Mouse (Mus musculus) myocyte (in vitro differentiated cells): ENCODE data around the gene Inafm1. TPM values are rescaled to one million over a fixed set of nuclear protein-coding genes. Genes with fewer than 3 reads are reported as not detected.
A peak's percentile ranks its signal among the peaks of the same experiment; 100 is the strongest.
"Not testable (repeated sequence)": the region's sequence is repeated elsewhere in the genome, so short reads cannot be mapped to it uniquely, and the experiment has no call there.

Source experiments
- H3K27me3 ChIP-seq: one replicate; pipeline ENCODE4 v1.6.1; 2011; ENCODE audit not compliant: control insufficient read depth, insufficient read depth, insufficient read length
- H3K36me3 ChIP-seq: one replicate; pipeline ENCODE4 v1.6.1; 2011; ENCODE audit not compliant: control insufficient read depth, insufficient read depth
- H3K4me2 ChIP-seq: one replicate; pipeline ENCODE4 v1.6.1; 2011; ENCODE audit warnings: low read depth, control low read depth
- H3K4me3 ChIP-seq: one replicate; pipeline ENCODE4 v1.5.1; 2011; ENCODE audit warnings: mild to moderate bottlenecking, control low read depth, moderate library complexity
- H3K79me2 ChIP-seq: one replicate; pipeline ENCODE4 v1.6.1; 2011; ENCODE audit not compliant: control insufficient read depth, insufficient read depth
- H3ac ChIP-seq: one replicate; pipeline ENCODE4 v1.6.1; 2011; ENCODE audit not compliant: control insufficient read depth, insufficient read length
- CEBPB ChIP-seq: IDR thresholded peaks from 2 replicates; pipeline ENCODE4 v1.6.1; 2011; ENCODE audit warnings: mild to moderate bottlenecking, moderate library complexity; ENCODE audit not compliant: poor library complexity, insufficient read depth, severe bottlenecking
- E2F4 ChIP-seq: IDR thresholded peaks from one replicate; pipeline ENCODE4 v1.6.1; 2011; ENCODE audit warnings: mild to moderate bottlenecking, control low read depth, moderate library complexity; ENCODE audit not compliant: insufficient read depth
- MAX ChIP-seq: IDR thresholded peaks from one replicate; pipeline ENCODE4 v1.6.1; 2011; ENCODE audit warnings: low read depth, mild to moderate bottlenecking, control low read depth
- MYOD1 ChIP-seq, 3 experiments: IDR thresholded peaks; one replicate each; pipeline ENCODE4 v1.6.1; 2011; ENCODE audit warnings: control low read depth in 2 of 3, low read depth in 2 of 3, mild to moderate bottlenecking in 2 of 3, moderate library complexity in 1 of 3; ENCODE audit not compliant: insufficient read length in 2 of 3, control insufficient read depth in 1 of 3
- MYOG ChIP-seq, 3 experiments: IDR thresholded peaks; one replicate each; pipeline ENCODE4 v1.6.1; 2011; ENCODE audit warnings: control low read depth in 2 of 3, low read depth in 2 of 3, mild to moderate bottlenecking in 2 of 3; ENCODE audit not compliant: insufficient read length in 2 of 3, control insufficient read depth in 1 of 3, insufficient read depth in 1 of 3
- POLR2A ChIP-seq: IDR thresholded peaks from one replicate; pipeline ENCODE4 v1.6.1; 2011; ENCODE audit warnings: low read depth, mild to moderate bottlenecking, control low read depth, moderate library complexity; ENCODE audit not compliant: insufficient read length
- POLR2AphosphoS2 ChIP-seq: IDR thresholded peaks from one replicate; pipeline ENCODE4 v1.6.1; 2011; ENCODE audit warnings: low read depth, control low read depth; ENCODE audit not compliant: insufficient read length
- REST ChIP-seq: IDR thresholded peaks from one replicate; pipeline ENCODE4 v1.6.1; 2011; ENCODE audit warnings: mild to moderate bottlenecking, control low read depth, moderate library complexity; ENCODE audit not compliant: insufficient read depth, insufficient read length
- SRF ChIP-seq: IDR thresholded peaks from one replicate; pipeline ENCODE4 v1.6.1; 2011; ENCODE audit warnings: low read depth; ENCODE audit not compliant: control insufficient read depth, insufficient read length
- TCF12 ChIP-seq: IDR thresholded peaks from one replicate; pipeline ENCODE4 v1.6.1; 2011; ENCODE audit warnings: mild to moderate bottlenecking, control low read depth; ENCODE audit not compliant: poor library complexity, insufficient read depth, severe bottlenecking
- TCF3 ChIP-seq: IDR thresholded peaks from one replicate; pipeline ENCODE4 v1.6.1; 2011; ENCODE audit warnings: low read depth, control low read depth; ENCODE audit not compliant: insufficient read length
- USF1 ChIP-seq: IDR thresholded peaks from one replicate; pipeline ENCODE4 v1.6.1; 2011; ENCODE audit warnings: low read depth, mild to moderate bottlenecking, control low read depth, moderate library complexity
- polyA plus RNA-seq: library from polyadenylated mRNA; unstranded; fragments of >200 nt; fragmentation: generic; extraction: Trizol; gene quantifications from one replicate; pipeline ENCODE4 v1.2.1, GENCODE M21; 2012; ENCODE audit warnings: missing spikeins

Gene Inafm1
- polyA plus RNA-seq, 1 experiment = 12.1 TPM

DNA sequence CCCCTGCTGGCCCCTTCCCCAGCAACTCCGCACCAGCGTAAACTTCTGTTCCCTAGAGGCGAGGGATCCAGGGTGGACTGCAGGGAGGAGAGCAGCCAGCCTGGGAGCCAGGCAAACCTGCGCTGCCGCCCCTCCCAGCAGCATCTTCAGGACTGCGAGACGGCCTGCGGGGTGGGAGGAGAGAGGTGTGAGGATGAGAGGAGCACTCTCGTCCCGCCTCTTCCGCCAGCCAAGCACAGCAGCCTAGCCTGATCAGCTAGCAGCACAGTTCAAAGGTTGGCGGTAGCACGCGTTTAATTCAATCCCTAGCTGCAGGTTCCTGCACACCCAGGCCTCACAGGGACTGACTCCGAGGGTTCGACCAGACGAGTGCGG, 336 bp upstream of the Inafm1 start:
- H3K79me2 ChIP-seq = no peaks in the 10 kb centered on the region
- H3K27me3 ChIP-seq = no peaks in the 10 kb centered on the region
- TF ChIP-seq POLR2AphosphoS2 (peak; percentile 2), MYOG (IDR thresholded peaks at IDR 0.05; ENCODE audit: control insufficient read depth in 1 of 3, insufficient read depth in 1 of 3, insufficient read length in 2 of 3, low read depth in 2 of 3) (no peak), MYOD1 (IDR thresholded peaks at IDR 0.05; ENCODE audit: control insufficient read depth in 1 of 3, insufficient read length in 2 of 3, low read depth in 2 of 3) (no peak), MAX (no peak), POLR2A (no peak), TCF3 (no peak)
- H3K4me3 ChIP-seq = peak overlapping the region; percentile 18
- H3K36me3 ChIP-seq = peaks cover 5% of the 10 kb centered on the region
- peak overlapping the region; percentile 58 for H3K4me2 ChIP-seq
- H3ac ChIP-seq = no peak overlapping the region

DNA sequence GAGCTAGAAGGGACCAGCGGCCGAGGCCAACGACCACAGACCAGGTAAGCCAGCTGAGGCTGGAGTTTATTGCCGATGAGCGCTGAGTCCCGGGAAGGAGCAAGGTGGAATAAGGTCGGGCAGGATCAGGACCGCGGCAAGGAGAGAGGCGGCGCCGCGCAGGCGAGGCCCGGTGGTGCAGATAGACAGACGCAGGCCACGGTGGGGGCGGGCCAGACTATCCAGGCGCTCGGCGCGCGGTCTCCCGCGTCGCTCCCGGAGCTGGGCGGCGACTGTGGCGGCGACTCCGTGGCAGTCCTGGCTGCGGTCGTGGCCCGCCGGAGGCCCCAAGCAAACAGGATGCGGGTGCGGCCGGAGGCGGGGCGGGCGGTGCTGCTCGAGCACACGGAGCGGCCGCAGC, 736 bp downstream of the Inafm1 start:
- TF ChIP-seq USF1 (no peak), POLR2AphosphoS2 (peak; percentile 37)
- Histone ChIP-seq H3K36me3 (peaks cover 5% of the 10 kb centered on the region), H3K79me2 (no peaks in the 10 kb centered on the region), H3K27me3 (no peaks in the 10 kb centered on the region), H3K4me2 (peak overlapping the region; percentile 75), H3ac (peak overlapping the region; percentile 21), H3K4me3 (peak overlapping the region; percentile 18)

DNA sequence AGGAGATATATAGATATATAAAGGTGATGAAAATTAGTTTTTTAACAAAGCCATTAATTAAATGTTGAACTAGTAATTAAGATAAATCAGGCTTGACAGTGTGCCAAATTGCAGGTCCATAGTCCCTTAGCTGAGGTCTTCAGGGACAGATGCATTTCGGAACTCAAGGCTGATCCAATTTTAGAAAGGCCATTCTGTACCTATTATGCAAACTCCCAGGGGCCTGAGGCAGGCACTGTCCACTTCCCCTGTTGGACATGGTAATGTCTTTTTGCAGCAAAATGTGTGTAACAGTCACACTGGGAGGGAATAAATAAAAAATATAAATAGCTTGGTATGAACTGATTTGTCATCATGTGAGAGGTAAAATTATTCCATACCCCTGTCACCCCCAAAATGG, 2.3 kb downstream of the Inafm1 start:
- Histone ChIP-seq H3K4me2 (no peak overlapping the region), H3K36me3 (peaks cover 5% of the 10 kb centered on the region), H3K79me2 (no peaks in the 10 kb centered on the region), H3K27me3 (no peaks in the 10 kb centered on the region), H3ac (no peak overlapping the region), H3K4me3 (no peak overlapping the region)
- TF ChIP-seq MYOG (IDR thresholded peaks at IDR 0.05; ENCODE audit: control insufficient read depth in 1 of 3, insufficient read depth in 1 of 3, insufficient read length in 2 of 3, low read depth in 2 of 3) = no peak
- no peak for TF ChIP-seq CEBPB
- no peak for TF ChIP-seq SRF
- TF ChIP-seq MAX = no peak
- TF ChIP-seq TCF3 = no peak
- TF ChIP-seq TCF12 = no peak
- no peak for TF ChIP-seq MYOD1 (IDR thresholded peaks at IDR 0.05; ENCODE audit: control insufficient read depth in 1 of 3, insufficient read length in 2 of 3, low read depth in 2 of 3)
- TF ChIP-seq E2F4 = no peak
- TF ChIP-seq REST = no peak
- TF ChIP-seq POLR2AphosphoS2 = no peak
- TF ChIP-seq POLR2A = no peak
- TF ChIP-seq USF1 = no peak

DNA sequence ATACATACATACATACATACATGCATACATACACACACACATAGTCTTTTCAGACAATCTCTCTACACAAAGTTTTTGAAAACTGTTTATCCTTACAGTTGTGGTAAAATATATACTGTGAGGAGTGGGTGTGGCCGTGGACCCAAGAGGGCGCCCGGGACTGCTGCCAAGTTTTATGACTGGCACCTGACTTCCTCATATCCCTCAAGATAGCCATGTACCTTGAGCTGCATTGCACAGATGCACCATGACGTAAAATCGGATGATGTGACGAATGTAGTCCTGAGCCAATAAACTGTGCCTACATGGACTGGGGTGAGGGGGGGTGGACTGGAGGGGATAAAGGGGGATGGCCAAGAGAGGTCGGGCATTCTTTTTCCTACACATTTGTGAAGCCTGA, 6.8 kb downstream of the Inafm1 start:
- H3K36me3 ChIP-seq, H3K4me2 ChIP-seq, H3K4me3 ChIP-seq, H3ac ChIP-seq, H3K79me2 ChIP-seq, H3K27me3 ChIP-seq: not testable (repeated sequence)

DNA sequence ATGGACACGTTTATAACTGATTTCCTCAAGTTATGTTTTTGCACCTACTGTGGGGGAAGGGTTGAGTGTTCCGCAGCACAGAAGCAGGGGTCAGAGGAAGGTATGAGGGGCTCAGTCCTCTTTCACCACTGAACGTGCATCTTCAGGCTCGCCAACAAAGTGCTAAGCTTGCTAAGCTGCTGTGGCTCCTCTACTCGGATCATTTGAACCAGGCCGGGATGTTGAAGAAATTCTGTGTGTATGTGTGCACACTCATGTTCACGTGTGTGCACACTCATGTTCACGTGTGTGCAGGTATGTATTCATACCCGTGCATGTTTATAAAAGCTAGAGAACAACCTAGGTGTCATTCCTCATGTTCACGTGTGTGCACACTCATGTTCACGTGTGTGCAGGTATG, 7.6 kb downstream of the Inafm1 start:
- Histone ChIP-seq H3K4me3 (no peak overlapping the region), H3ac (no peak overlapping the region), H3K4me2 (no peak overlapping the region), H3K36me3 (no peaks in the 10 kb centered on the region), H3K79me2 (no peaks in the 10 kb centered on the region), H3K27me3 (no peaks in the 10 kb centered on the region)
- TF ChIP-seq POLR2A (no peak), USF1 (no peak), E2F4 (no peak), MYOG (IDR thresholded peaks at IDR 0.05; ENCODE audit: control insufficient read depth in 1 of 3, insufficient read depth in 1 of 3, insufficient read length in 2 of 3, low read depth in 2 of 3) (no peak), REST (no peak), TCF3 (no peak), SRF (no peak)

GRCm38 (mm10) chr7:16263843-16264242, 9.6 kb downstream of the Inafm1 start:
- TF ChIP-seq TCF12 (no peak), REST (no peak), TCF3 (no peak), SRF (no peak), CEBPB (no peak), POLR2A (no peak), USF1 (no peak), E2F4 (no peak), POLR2AphosphoS2 (no peak), MYOD1 (IDR thresholded peaks at IDR 0.05; ENCODE audit: control insufficient read depth in 1 of 3, insufficient read length in 2 of 3, low read depth in 2 of 3) (no peak)
- H3K36me3 ChIP-seq = no peaks in the 10 kb centered on the region
- H3K79me2 ChIP-seq = no peaks in the 10 kb centered on the region
- no peak overlapping the region for H3K4me2 ChIP-seq
- no peak overlapping the region for H3ac ChIP-seq
- H3K4me3 ChIP-seq = no peak overlapping the region
- no peaks in the 10 kb centered on the region for H3K27me3 ChIP-seq
